Mouse (Mus musculus) lung, embryonic 16.5 days (tissue): ENCODE data around the gene Ccdc138. TPM values are rescaled to one million over a fixed set of nuclear protein-coding genes. Genes with fewer than 3 reads are reported as not detected.

Experiments used
- ATAC-seq: fragments of 200-750 bp; cut with Nextera tagmentation; 2 replicates; pipeline ENCODE4 v1.8.0; 2017; ENCODE audit warnings: low read depth, mild to moderate bottlenecking, moderate library complexity
- H3K27ac ChIP-seq: fragments of 300-500 bp; sonication (generic); 2 replicates; pipeline ENCODE4 v1.5.1; 2014; ENCODE audit warnings: mild to moderate bottlenecking, control low read depth, low read length
- H3K27me3 ChIP-seq: fragments of 300-500 bp; sonication (generic); 2 replicates; pipeline ENCODE4 v1.6.1; 2014; ENCODE audit warnings: low read depth, low read length, mixed read lengths; ENCODE audit not compliant: control insufficient read depth, insufficient read depth
- H3K36me3 ChIP-seq: fragments of 300-500 bp; sonication (generic); 2 replicates; pipeline ENCODE4 v1.6.1; 2014; ENCODE audit warnings: low read length; ENCODE audit not compliant: control insufficient read depth, insufficient read depth
- H3K4me1 ChIP-seq: fragments of 300-500 bp; sonication (generic); replicated peaks from 2 replicates; pipeline ENCODE4 v1.6.1; 2014; ENCODE audit warnings: low read length, mixed read lengths; ENCODE audit not compliant: control insufficient read depth, insufficient read depth
- H3K4me2 ChIP-seq: fragments of 300-500 bp; sonication (generic); 2 replicates; pipeline ENCODE4 v1.6.1; 2014; ENCODE audit warnings: low read depth, low read length, control low read depth
- H3K4me3 ChIP-seq: fragments of 300-500 bp; sonication (generic); 2 replicates; pipeline ENCODE4 v1.5.1; 2014; ENCODE audit warnings: mild to moderate bottlenecking, low read length, control low read depth
- H3K9ac ChIP-seq: fragments of 300-500 bp; sonication (generic); 2 replicates; pipeline ENCODE4 v1.6.1; 2014; ENCODE audit warnings: low read length, control low read depth
- H3K9me3 ChIP-seq: fragments of 300-500 bp; sonication (generic); 2 replicates; pipeline ENCODE4 v1.6.1; 2016; ENCODE audit warnings: low read length; ENCODE audit not compliant: control insufficient read depth
- WGBS: fragments of 180-500 bp; shearing (Covaris S2); extraction: QIAGEN DNeasy Blood & Tissue Kit; methylation state at CpG from one replicate; pipeline ENCODE4 v1.1.7; 2014; 5-methylcytosine and 5-hydroxymethylcytosine counted together
- polyA plus RNA-seq: library from polyadenylated mRNA; unstranded; fragments of >200 nt; fragmentation: Nextera tagmentation; extraction: Ambion mirVana; gene quantifications from 2 replicates; pipeline ENCODE4 v1.2.1, GENCODE M21; 2015

The Ccdc138 gene
- polyA plus RNA-seq, 1 experiment from 2014 or later: 9.6 TPM

- Histone ChIP-seq H3K9ac (no peak overlapping the region), H3K9me3 (no peaks in the 10 kb centered on the region), H3K36me3 (no peaks in the 10 kb centered on the region), H3K27me3 (no peaks in the 10 kb centered on the region), H3K4me2 (no peak overlapping the region), H3K4me1 (no peaks in the 10 kb centered on the region), H3K27ac (no peak overlapping the region), H3K4me3 (no peak overlapping the region)
- WGBS: 21% methylated on average over 7 of the region's 7 CpGs
- no peak; the same call in 1 of the 2 replicates for ATAC-seq
Observed at GRCm38 (mm10) chr10:58559098-58559497, 61.4 kb downstream of the Ccdc138 start.

- Histone ChIP-seq H3K36me3 (no peaks in the 10 kb centered on the region), H3K4me1 (no peaks in the 10 kb centered on the region), H3K9ac (no peak overlapping the region), H3K27ac (no peak overlapping the region), H3K27me3 (no peaks in the 10 kb centered on the region), H3K4me2 (no peak overlapping the region), H3K9me3 (no peaks in the 10 kb centered on the region), H3K4me3 (no peak overlapping the region)
- ATAC-seq: no peak
- WGBS: 23% methylated on average over 3 of the region's 3 CpGs
Observed at GRCm38 (mm10) chr10:58559901-58560300, 62.2 kb downstream of the Ccdc138 start.

DNA sequence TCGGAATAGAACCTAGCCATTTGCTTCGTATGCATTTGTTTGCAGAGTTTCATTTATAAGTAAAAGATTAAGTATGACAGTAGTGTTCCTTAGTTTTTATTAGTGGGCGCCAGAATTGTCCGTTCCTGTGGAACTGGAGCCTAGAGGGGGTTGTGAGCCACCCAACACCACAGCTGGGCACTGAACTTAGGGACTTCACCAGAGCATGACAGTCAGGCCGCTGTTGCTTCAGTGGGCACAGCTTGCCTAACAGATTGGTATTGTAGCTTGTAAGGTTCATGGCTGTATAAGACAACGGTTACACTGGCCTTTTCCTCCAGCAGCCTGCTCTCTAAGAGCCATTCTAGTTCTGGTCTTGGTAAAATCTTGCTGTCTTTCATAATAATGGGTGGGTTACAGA, 62.8 kb downstream of the Ccdc138 start:
- Histone ChIP-seq H3K9me3 (no peaks in the 10 kb centered on the region), H3K9ac (no peak overlapping the region), H3K27ac (no peak overlapping the region), H3K4me1 (no peaks in the 10 kb centered on the region), H3K4me3 (no peak overlapping the region), H3K27me3 (no peaks in the 10 kb centered on the region), H3K4me2 (no peak overlapping the region), H3K36me3 (no peaks in the 10 kb centered on the region)
- 67% methylated on average over 6 of the region's 6 CpGs for WGBS
- ATAC-seq: no peak

- 21% methylated on average over 5 of the region's 5 CpGs for WGBS
- H3K9ac ChIP-seq: no peak overlapping the region
Observed at GRCm38 (mm10) chr10:58585427-58586223, 87.9 kb downstream of the Ccdc138 start.

GRCm38 (mm10) chr10:58594486-58594885, 96.7 kb downstream of the Ccdc138 start:
- no peak for ATAC-seq
- WGBS: 71% methylated on average over 3 of the region's 3 CpGs

More at GRCm38 (mm10) chr10:58585427-58586223, 87.9 kb downstream of the Ccdc138 start:
- Histone ChIP-seq H3K4me1 (peaks cover 3% of the 10 kb centered on the region; the same call in 1 of the 2 replicates), H3K36me3 (no peaks in the 10 kb centered on the region), H3K27ac (peak overlapping the region; percentile 85), H3K9me3 (no peaks in the 10 kb centered on the region; the same call in 1 of the 2 replicates), H3K4me3 (no peak overlapping the region), H3K27me3 (no peaks in the 10 kb centered on the region), H3K4me2 (no peak overlapping the region)
- ATAC-seq: peak; percentile 71

DNA sequence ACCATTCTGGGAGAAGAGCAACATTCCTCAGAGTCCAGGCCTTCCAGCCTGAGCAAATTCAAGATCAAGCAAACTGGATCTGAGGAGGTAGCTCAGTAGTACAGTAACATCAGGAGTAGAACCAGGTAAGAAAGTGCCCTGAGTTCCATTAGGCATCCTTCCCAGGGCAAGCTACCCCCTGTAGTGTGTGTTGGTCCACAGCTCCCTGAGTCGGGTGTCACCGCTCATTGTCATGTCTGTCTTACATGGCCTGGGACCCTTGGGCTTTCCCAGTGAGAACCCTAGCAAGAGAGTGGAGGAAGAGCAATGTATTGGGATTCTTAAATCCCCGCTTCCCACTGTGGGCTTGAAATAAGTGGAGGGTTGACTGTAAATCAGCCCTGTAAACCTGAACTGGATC, 97.4 kb downstream of the Ccdc138 start:
- peaks cover 3% of the 10 kb centered on the region; the same call in 1 of the 2 replicates for H3K9me3 ChIP-seq
- no peak for ATAC-seq
- 93% methylated on average over 3 of the region's 3 CpGs for WGBS
- no peak overlapping the region for H3K27ac ChIP-seq
- H3K36me3 ChIP-seq: no peaks in the 10 kb centered on the region
- H3K4me2 ChIP-seq: no peak overlapping the region
- H3K4me1 ChIP-seq: no peaks in the 10 kb centered on the region
- no peaks in the 10 kb centered on the region for H3K27me3 ChIP-seq
- no peak overlapping the region for H3K4me3 ChIP-seq
- no peak overlapping the region for H3K9ac ChIP-seq

More at GRCm38 (mm10) chr10:58594486-58594885, 96.7 kb downstream of the Ccdc138 start:
- Histone ChIP-seq H3K27ac (no peak overlapping the region), H3K4me2 (no peak overlapping the region), H3K4me1 (no peaks in the 10 kb centered on the region), H3K27me3 (no peaks in the 10 kb centered on the region), H3K9ac (no peak overlapping the region), H3K9me3 (peaks cover 3% of the 10 kb centered on the region; the same call in 1 of the 2 replicates), H3K36me3 (no peaks in the 10 kb centered on the region), H3K4me3 (no peak overlapping the region)

- Histone ChIP-seq H3K4me3 (no peak overlapping the region), H3K36me3 (no peaks in the 10 kb centered on the region), H3K9ac (no peak overlapping the region), H3K4me2 (no peak overlapping the region), H3K27me3 (no peaks in the 10 kb centered on the region), H3K9me3 (peaks cover 3% of the 10 kb centered on the region; the same call in 1 of the 2 replicates), H3K27ac (no peak overlapping the region), H3K4me1 (no peaks in the 10 kb centered on the region)
- 56% methylated on average over 5 of the region's 5 CpGs for WGBS
- ATAC-seq: no peak
Observed at GRCm38 (mm10) chr10:58595821-58596220, 98.1 kb downstream of the Ccdc138 start.

DNA sequence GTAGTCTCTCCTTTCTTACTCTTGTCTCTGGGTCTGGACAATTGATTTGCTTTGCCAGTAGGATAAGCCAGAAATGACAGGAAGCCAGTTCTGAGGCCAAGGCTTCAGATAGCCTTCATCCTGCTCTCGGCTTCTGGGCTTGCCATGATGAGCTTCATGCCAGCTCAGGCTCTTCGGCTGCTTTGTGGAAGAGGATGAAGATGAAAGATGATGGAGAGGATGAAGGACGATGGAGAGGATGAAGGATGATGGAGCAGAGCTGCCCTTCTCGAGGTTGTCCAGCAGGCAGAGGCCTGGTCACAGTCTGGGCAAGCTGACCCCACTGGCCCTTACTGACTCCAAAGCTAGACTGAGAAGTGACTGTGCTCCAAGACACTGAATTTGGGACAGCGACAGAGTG, 102.4 kb downstream of the Ccdc138 start:
- no peaks in the 10 kb centered on the region for H3K27me3 ChIP-seq
- ATAC-seq: no peak
- WGBS: 76% methylated on average over 5 of the region's 5 CpGs
- no peak overlapping the region for H3K4me2 ChIP-seq
- H3K9me3 ChIP-seq: no peaks in the 10 kb centered on the region
- no peaks in the 10 kb centered on the region for H3K4me1 ChIP-seq
- H3K27ac ChIP-seq: no peak overlapping the region
- H3K4me3 ChIP-seq: no peak overlapping the region
- H3K36me3 ChIP-seq: no peaks in the 10 kb centered on the region
- H3K9ac ChIP-seq: no peak overlapping the region

DNA sequence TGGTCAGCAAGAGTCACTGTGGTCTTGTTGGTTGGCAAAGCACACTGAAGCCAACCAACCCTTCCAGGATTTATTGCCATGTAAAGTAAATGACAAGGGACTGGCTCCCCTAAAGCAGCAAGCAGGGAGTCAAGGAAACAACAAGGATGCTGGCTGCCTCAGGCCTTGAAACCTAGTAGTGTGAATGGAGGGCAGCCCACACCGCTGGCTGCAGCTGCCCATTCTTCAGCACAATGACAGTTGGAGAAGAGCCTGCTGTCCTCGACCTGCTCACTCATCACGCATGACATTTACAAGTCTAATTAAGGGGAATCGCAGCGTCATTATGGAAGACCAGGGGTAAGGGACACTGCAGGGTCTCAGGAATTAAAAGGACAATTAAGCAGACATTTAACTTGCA, 103.2 kb downstream of the Ccdc138 start:
- H3K27ac ChIP-seq: no peak overlapping the region
- H3K9ac ChIP-seq: no peak overlapping the region
- H3K4me1 ChIP-seq: no peaks in the 10 kb centered on the region
- WGBS: 32% methylated on average over 5 of the region's 5 CpGs
- no peaks in the 10 kb centered on the region for H3K36me3 ChIP-seq
- no peaks in the 10 kb centered on the region for H3K27me3 ChIP-seq
- no peak overlapping the region for H3K4me2 ChIP-seq
- no peak for ATAC-seq
- H3K4me3 ChIP-seq: no peak overlapping the region
- H3K9me3 ChIP-seq: no peaks in the 10 kb centered on the region
